ENCODE assay signal across 27 mouse cellular contexts in genomic region chr6:15192877-15193276, GRCm38 (mm10).
DNase-seq lines count a peak whose midpoint lies in the region; ATAC-seq and TF ChIP-seq lines count a peak whose summit lies in the region.
"Had no signal": no experiment of that assay in that cellular context is flagged by ENCODE, and none has a peak within 500 bp of the region (broad histone marks: within the 10 kb centered on the region; RNA-seq: fewer than 3 reads in every experiment).

No protein-coding gene starts in this region.

- no peaks in the 10 kb centered on the region for H3K36me3 ChIP-seq in hindbrain, embryonic 16.5 days (ENCODE audit: control insufficient read depth, insufficient read depth, low read length)
- no peaks in the 10 kb centered on the region for H3K36me3 ChIP-seq in hindbrain, embryonic 12.5 days
- H3K36me3 ChIP-seq in liver, postnatal 0 days (replicated peaks; ENCODE audit: insufficient read depth, low read length), result no peaks in the 10 kb centered on the region
- H3K36me3 ChIP-seq in liver, embryonic 11.5 days (ENCODE audit: control insufficient read depth, insufficient read depth, low read length), result no peaks in the 10 kb centered on the region
- H3K36me3 ChIP-seq in midbrain, postnatal 0 days (ENCODE audit: insufficient read depth, low read length), result no peaks in the 10 kb centered on the region
- H3K36me3 ChIP-seq in midbrain, embryonic 16.5 days (ENCODE audit: control insufficient read depth, insufficient read depth, low read length), result no peaks in the 10 kb centered on the region
- H3K36me3 ChIP-seq: embryonic facial prominence, embryonic 10.5 days; embryonic facial prominence, embryonic 15.5 days; forebrain, embryonic 12.5 days; hindbrain, embryonic 15.5 days; intestine, embryonic 15.5 days; limb, embryonic 13.5 days; liver, embryonic 12.5 days; neural tube, embryonic 13.5 days had no signal

- no peaks in the 10 kb centered on the region; the same call in 1 of the 2 replicates for H3K27me3 ChIP-seq in hindbrain, embryonic 16.5 days (replicated peaks; ENCODE audit: control insufficient read depth, insufficient read depth, low read length)
- no peaks in the 10 kb centered on the region for H3K27me3 ChIP-seq in hindbrain, embryonic 12.5 days
- H3K27me3 ChIP-seq in liver, postnatal 0 days (ENCODE audit: insufficient read depth, low read length), result no peaks in the 10 kb centered on the region
- no peaks in the 10 kb centered on the region for H3K27me3 ChIP-seq in liver, embryonic 11.5 days (replicated peaks; ENCODE audit: control insufficient read depth, insufficient read depth, low read length)
- H3K27me3 ChIP-seq in midbrain, postnatal 0 days (ENCODE audit: insufficient read depth, low read length), result no peaks in the 10 kb centered on the region
- no peaks in the 10 kb centered on the region for H3K27me3 ChIP-seq in midbrain, embryonic 16.5 days (ENCODE audit: control insufficient read depth, insufficient read depth, low read depth, low read length)
- H3K27me3 ChIP-seq: embryonic facial prominence, embryonic 15.5 days; forebrain, embryonic 12.5 days; intestine, embryonic 15.5 days; limb, embryonic 13.5 days; liver, embryonic 12.5 days; megakaryocyte, embryonic 14.5 days had no signal

- H3K4me2 ChIP-seq in hindbrain, embryonic 16.5 days (ENCODE audit: low read length), result no peak overlapping the region
- no peak overlapping the region for H3K4me2 ChIP-seq in hindbrain, embryonic 12.5 days (replicated peaks)
- no peak overlapping the region for H3K4me2 ChIP-seq in liver, postnatal 0 days (ENCODE audit: low read depth, low read length)
- no peak overlapping the region for H3K4me2 ChIP-seq in liver, embryonic 11.5 days
- peak overlapping the region; percentile 15; the same call in 1 of the 2 replicates for H3K4me2 ChIP-seq in midbrain, postnatal 0 days (ENCODE audit: low read depth, low read length, poor library complexity, severe bottlenecking)
- H3K4me2 ChIP-seq in midbrain, embryonic 16.5 days (ENCODE audit: low read length), result no peak overlapping the region
- H3K4me2 ChIP-seq: embryonic facial prominence, embryonic 15.5 days; forebrain, embryonic 12.5 days; heart, embryonic 11.5 days; hindbrain, embryonic 15.5 days; intestine, embryonic 15.5 days; limb, embryonic 13.5 days; liver, embryonic 12.5 days; neural tube, embryonic 13.5 days had no signal

- TF ChIP-seq EP300 in liver, postnatal 0 days (IDR thresholded peaks at IDR 0.05; ENCODE audit: low read depth), result no peak

- peak; percentile 17; the same call in 1 of the 2 replicates for TF ChIP-seq CTCF in liver, postnatal 0 days (IDR thresholded peaks at IDR 0.05; ENCODE audit: low read depth)
- TF ChIP-seq CTCF in midbrain, postnatal 0 days (IDR thresholded peaks at IDR 0.05), result peak; percentile 56

- no peaks in the 10 kb centered on the region for H3K9me3 ChIP-seq in hindbrain, embryonic 16.5 days (ENCODE audit: control insufficient read depth, low read length)
- H3K9me3 ChIP-seq in hindbrain, embryonic 12.5 days (replicated peaks), result no peaks in the 10 kb centered on the region
- H3K9me3 ChIP-seq in liver, postnatal 0 days (ENCODE audit: low read length), result no peaks in the 10 kb centered on the region
- H3K9me3 ChIP-seq in liver, embryonic 11.5 days (ENCODE audit: control insufficient read depth, low read length), result no peaks in the 10 kb centered on the region
- no peaks in the 10 kb centered on the region for H3K9me3 ChIP-seq in midbrain, postnatal 0 days (ENCODE audit: low read length)
- H3K9me3 ChIP-seq in midbrain, embryonic 16.5 days (replicated peaks; ENCODE audit: control insufficient read depth, low read length, poor library complexity, severe bottlenecking), result no peaks in the 10 kb centered on the region
- H3K9me3 ChIP-seq: embryonic facial prominence, embryonic 10.5 days; embryonic facial prominence, embryonic 15.5 days; forebrain, embryonic 12.5 days; hindbrain, embryonic 15.5 days; intestine, embryonic 15.5 days; limb, embryonic 13.5 days; liver, embryonic 12.5 days; megakaryocyte, embryonic 14.5 days; neural tube, embryonic 13.5 days had no signal

- no peak for DNase-seq in liver, postnatal 0 days
- no peak for DNase-seq in liver, embryonic 11.5 days (ENCODE audit: low spot score)
- no peak for DNase-seq in midbrain, postnatal 0 days (ENCODE audit: low spot score)
- DNase-seq: adrenal gland, adult 8-10 months; cerebellum, adult 8-10 months; cerebellum, postnatal 25 days; forebrain, postnatal 0 days; heart, postnatal 4 days; lung, adult 18-20 months; right cerebral cortex, postnatal 4 days; thymus, adult 2 months; thymus, postnatal 36 days had no signal

- 75% methylated on average over 5 of the region's 5 CpGs for WGBS in hindbrain, embryonic 16.5 days
- 68% methylated on average over 5 of the region's 5 CpGs for WGBS in hindbrain, embryonic 12.5 days
- 72% methylated on average over 5 of the region's 5 CpGs for WGBS in liver, postnatal 0 days (ENCODE audit: insufficient replicate concordance)
- WGBS in liver, embryonic 11.5 days, result 70% methylated on average over 5 of the region's 5 CpGs
- 81% methylated on average over 5 of the region's 5 CpGs for WGBS in midbrain, postnatal 0 days
- 68% methylated on average over 5 of the region's 5 CpGs for WGBS in midbrain, embryonic 16.5 days

- no peaks in the 10 kb centered on the region; the same call in 1 of the 2 replicates for H3K4me1 ChIP-seq in hindbrain, embryonic 16.5 days (ENCODE audit: control insufficient read depth, insufficient read depth, low read depth, low read length)
- H3K4me1 ChIP-seq in hindbrain, embryonic 12.5 days, result peaks cover 7% of the 10 kb centered on the region; the same call in 1 of the 2 replicates
- no peaks in the 10 kb centered on the region for H3K4me1 ChIP-seq in liver, postnatal 0 days (ENCODE audit: insufficient read depth)
- H3K4me1 ChIP-seq in liver, embryonic 11.5 days (replicated peaks; ENCODE audit: control insufficient read depth, insufficient read depth, low read length), result no peaks in the 10 kb centered on the region
- H3K4me1 ChIP-seq in midbrain, postnatal 0 days (ENCODE audit: insufficient read depth, low read length), result no peaks in the 10 kb centered on the region
- peaks cover 3% of the 10 kb centered on the region; the same call in 1 of the 2 replicates for H3K4me1 ChIP-seq in midbrain, embryonic 16.5 days (ENCODE audit: control insufficient read depth, insufficient read depth, low read length)
- H3K4me1 ChIP-seq: embryonic facial prominence, embryonic 15.5 days; intestine, embryonic 15.5 days; liver, embryonic 12.5 days; megakaryocyte, embryonic 14.5 days had no signal

- peak; percentile 31; the same call in 1 of the 2 replicates for ATAC-seq in hindbrain, embryonic 16.5 days
- no peak for ATAC-seq in hindbrain, embryonic 12.5 days (ENCODE audit: low FRiP score)
- no peak for ATAC-seq in liver, postnatal 0 days
- no peak for ATAC-seq in liver, embryonic 11.5 days (replicated peaks; ENCODE audit: low FRiP score)
- no peak for ATAC-seq in midbrain, postnatal 0 days (ENCODE audit: low FRiP score)
- no peak for ATAC-seq in midbrain, embryonic 16.5 days
- no peak for ATAC-seq in cerebellum, adult (ENCODE audit: insufficient number of reproducible peaks, low FRiP score, low TSS enrichment)
- ATAC-seq: activated CD4-positive, CD25-positive, alpha-beta regulatory T cell, adult 4 months; forebrain, postnatal 0 days; intestine, embryonic 15.5 days; liver, embryonic 12.5 days had no signal

- 0 out of 2 replicates have a peak overlapping the region, but pooled peaks have one; percentile 44 for H3K27ac ChIP-seq in hindbrain, embryonic 16.5 days (ENCODE audit: low read depth, low read length)
- no peak overlapping the region for H3K27ac ChIP-seq in hindbrain, embryonic 12.5 days
- H3K27ac ChIP-seq in liver, postnatal 0 days (ENCODE audit: low read depth), result no peak overlapping the region
- no peak overlapping the region for H3K27ac ChIP-seq in liver, embryonic 11.5 days (ENCODE audit: low read depth, low read length)
- no peak overlapping the region for H3K27ac ChIP-seq in midbrain, postnatal 0 days (ENCODE audit: low read depth, low read length)
- no peak overlapping the region for H3K27ac ChIP-seq in midbrain, embryonic 16.5 days (ENCODE audit: low read length)
- H3K27ac ChIP-seq: embryonic facial prominence, embryonic 10.5 days; embryonic facial prominence, embryonic 15.5 days; forebrain, embryonic 12.5 days; intestine, embryonic 15.5 days; limb, embryonic 13.5 days; liver, embryonic 12.5 days; neural tube, embryonic 13.5 days had no signal

- H3K4me3 ChIP-seq in hindbrain, embryonic 16.5 days (ENCODE audit: low read length), result no peak overlapping the region
- no peak overlapping the region for H3K4me3 ChIP-seq in hindbrain, embryonic 12.5 days
- H3K4me3 ChIP-seq in liver, postnatal 0 days (ENCODE audit: low read depth, low read length), result no peak overlapping the region
- H3K4me3 ChIP-seq in liver, embryonic 11.5 days (ENCODE audit: low read depth, low read length), result no peak overlapping the region
- H3K4me3 ChIP-seq in midbrain, postnatal 0 days (ENCODE audit: low read depth, low read length), result no peak overlapping the region
- H3K4me3 ChIP-seq in midbrain, embryonic 16.5 days (ENCODE audit: low read depth, low read length), result no peak overlapping the region
- H3K4me3 ChIP-seq: embryonic facial prominence, embryonic 10.5 days; embryonic facial prominence, embryonic 15.5 days; forebrain, embryonic 12.5 days; hindbrain, embryonic 15.5 days; intestine, embryonic 15.5 days; limb, embryonic 13.5 days; liver, embryonic 12.5 days; megakaryocyte, embryonic 14.5 days; neural tube, embryonic 13.5 days had no signal

- no peak overlapping the region for H3K9ac ChIP-seq in hindbrain, embryonic 16.5 days (ENCODE audit: low read depth, low read length)
- no peak overlapping the region for H3K9ac ChIP-seq in hindbrain, embryonic 12.5 days
- H3K9ac ChIP-seq in liver, postnatal 0 days (replicated peaks), result no peak overlapping the region
- no peak overlapping the region for H3K9ac ChIP-seq in liver, embryonic 11.5 days (ENCODE audit: low read depth, low read length)
- no peak overlapping the region for H3K9ac ChIP-seq in midbrain, postnatal 0 days (replicated peaks; ENCODE audit: low read length, poor library complexity, severe bottlenecking)
- H3K9ac ChIP-seq in midbrain, embryonic 16.5 days (ENCODE audit: low read depth, low read length), result no peak overlapping the region
- H3K9ac ChIP-seq: embryonic facial prominence, embryonic 15.5 days; forebrain, embryonic 12.5 days; forebrain, postnatal 0 days; hindbrain, embryonic 15.5 days; intestine, embryonic 15.5 days; limb, embryonic 13.5 days; liver, embryonic 12.5 days; neural tube, embryonic 13.5 days had no signal
